Mouse (Mus musculus) CH12.LX (cell line): Measurements from ENCODE around the gene Prrt2. TPM values are rescaled to one million over a fixed set of nuclear protein-coding genes. Genes with fewer than 3 reads are reported as not detected.
A peak's percentile ranks its signal among the peaks of the same experiment; 100 is the strongest.

Experiments used
- DNase-seq: peaks from one replicate; pipeline ENCODE4 v3.0.0-alpha.2; 2013; ENCODE audit errors: extremely low read depth
- H3K27ac ChIP-seq: 2 replicates; pipeline ENCODE4 v1.5.1; 2012; ENCODE audit warnings: low read depth, mild to moderate bottlenecking, control low read depth, moderate library complexity; ENCODE audit not compliant: insufficient read depth
- H3K27me3 ChIP-seq: replicated peaks from 2 replicates; pipeline ENCODE3; 2012; ENCODE audit warnings: inconsistent platforms
- H3K36me3 ChIP-seq, 2 experiments: replicated peaks in 1 of 2; 2 replicates each; pipeline versions ENCODE3 to v1.6.1; 2012; ENCODE audit warnings: inconsistent platforms in 1 of 2, low read length in 1 of 2, mild to moderate bottlenecking in 1 of 2, mixed read lengths in 1 of 2, moderate library complexity in 1 of 2; ENCODE audit not compliant: control insufficient read depth in 1 of 2, insufficient read depth in 1 of 2
- H3K4me1 ChIP-seq, 2 experiments: 2 replicates each; pipeline ENCODE4 v1.6.1; 2012; ENCODE audit warnings: inconsistent platforms in 1 of 2, moderate library complexity in 1 of 2; ENCODE audit not compliant: insufficient read depth in 2 of 2, control insufficient read depth in 1 of 2
- H3K4me2 ChIP-seq: 2 replicates; pipeline ENCODE4 v1.6.1; 2012; ENCODE audit warnings: low read depth, mild to moderate bottlenecking, control low read depth; ENCODE audit not compliant: poor library complexity, insufficient read depth, severe bottlenecking
- H3K4me3 ChIP-seq, 3 experiments: fragments of 150-350 bp in 1 of 3; sonication (generic) in 1 of 3; replicated peaks in 1 of 3; 2 replicates each; pipeline versions ENCODE3 to v1.5.1; 2011 to 2012; ENCODE audit warnings: low read depth in 2 of 3, low read length in 2 of 3, mild to moderate bottlenecking in 2 of 3, moderate library complexity in 2 of 3, control low read depth in 1 of 3, improper control_type of control experiment in 1 of 3, inconsistent platforms in 1 of 3, mixed read lengths in 1 of 3; ENCODE audit not compliant: poor library complexity in 1 of 3
- H3K79me2 ChIP-seq: replicated peaks from 2 replicates; pipeline ENCODE4 v1.6.1; 2012; ENCODE audit warnings: mild to moderate bottlenecking, moderate library complexity; ENCODE audit not compliant: control insufficient read depth, poor library complexity, insufficient read depth, severe bottlenecking; ENCODE audit errors: extremely low read depth
- H3K9ac ChIP-seq: 2 replicates; pipeline ENCODE4 v1.6.1; 2012; ENCODE audit warnings: low read depth, mild to moderate bottlenecking, control low read depth, moderate library complexity; ENCODE audit not compliant: insufficient read depth
- H3K9me3 ChIP-seq: replicated peaks from 2 replicates; pipeline ENCODE3; 2012; ENCODE audit warnings: low read length, inconsistent platforms, mixed read lengths
- BHLHE40 ChIP-seq: IDR thresholded peaks from 2 replicates; pipeline ENCODE4 v1.6.1; 2011; ENCODE audit warnings: mild to moderate bottlenecking, low read depth, low read length, improper control_type of control experiment
- CHD2 ChIP-seq: IDR thresholded peaks from 2 replicates; pipeline ENCODE4 v1.6.1; 2011; ENCODE audit warnings: low read length, improper control_type of control experiment
- CTCF ChIP-seq, 2 experiments: IDR thresholded peaks in 1 of 2; conservative IDR thresholded peaks in 1 of 2; 2 replicates each; pipeline ENCODE4 v1.5.1; 2011 to 2012; ENCODE audit warnings: low read depth in 2 of 2, low read length in 2 of 2, improper control_type of control experiment in 1 of 2, inconsistent platforms in 1 of 2, mild to moderate bottlenecking in 1 of 2, moderate library complexity in 1 of 2
- ELF1 ChIP-seq: IDR thresholded peaks from 2 replicates; pipeline ENCODE4 v1.6.1; 2014; ENCODE audit warnings: low read depth, mild to moderate bottlenecking, inconsistent platforms, low read length, improper control_type of control experiment
- EP300 ChIP-seq: IDR thresholded peaks from 2 replicates; pipeline ENCODE4 v1.6.1; 2011; ENCODE audit warnings: low read length, improper control_type of control experiment
- IRF4 ChIP-seq: IDR thresholded peaks from 2 replicates; pipeline ENCODE4 v1.6.1; 2014; ENCODE audit warnings: low read depth, mild to moderate bottlenecking, inconsistent platforms, low read length, improper control_type of control experiment
- KAT2A ChIP-seq: IDR thresholded peaks from 2 replicates; pipeline ENCODE4 v1.6.1; 2012; ENCODE audit warnings: low read length, improper control_type of control experiment, inconsistent platforms; ENCODE audit not compliant: insufficient replicate concordance
- MAX ChIP-seq: IDR thresholded peaks from 2 replicates; pipeline ENCODE4 v1.6.1; 2011; ENCODE audit warnings: low read length, improper control_type of control experiment
- MAZ ChIP-seq: IDR thresholded peaks from 2 replicates; pipeline ENCODE4 v1.6.1; 2012; ENCODE audit warnings: low read depth, mild to moderate bottlenecking, inconsistent platforms, low read length, improper control_type of control experiment, moderate library complexity
- MXI1 ChIP-seq: IDR thresholded peaks from 2 replicates; pipeline ENCODE4 v1.6.1; 2011; ENCODE audit warnings: mild to moderate bottlenecking, low read depth, low read length, improper control_type of control experiment
- MYC ChIP-seq: IDR thresholded peaks from 2 replicates; pipeline ENCODE4 v1.6.1; 2011; ENCODE audit warnings: low read depth, mild to moderate bottlenecking, improper control_type of control experiment, low read length
- NELFE ChIP-seq: IDR thresholded peaks from 2 replicates; pipeline ENCODE4 v1.6.1; 2011; ENCODE audit warnings: low read depth, low read length, improper control_type of control experiment
- NRF1 ChIP-seq: IDR thresholded peaks from 2 replicates; pipeline ENCODE4 v1.6.1; 2014; ENCODE audit warnings: low read depth, mild to moderate bottlenecking, inconsistent platforms, low read length, improper control_type of control experiment, moderate library complexity
- PAX5 ChIP-seq: IDR thresholded peaks from 2 replicates; pipeline ENCODE4 v1.6.1; 2012; ENCODE audit warnings: low read length, inconsistent platforms, mixed read lengths
- POLR2A ChIP-seq: IDR thresholded peaks from 2 replicates; pipeline ENCODE4 v1.6.1; 2011; ENCODE audit warnings: low read depth, mild to moderate bottlenecking, improper control_type of control experiment, low read length
- RAD21 ChIP-seq: IDR thresholded peaks from 2 replicates; pipeline ENCODE4 v1.6.1; 2011; ENCODE audit warnings: low read depth, mild to moderate bottlenecking, low read length, improper control_type of control experiment, moderate library complexity
- SIN3A ChIP-seq: IDR thresholded peaks from 2 replicates; pipeline ENCODE4 v1.6.1; 2012; ENCODE audit warnings: low read length, improper control_type of control experiment, inconsistent platforms
- SMC3 ChIP-seq: IDR thresholded peaks from 2 replicates; pipeline ENCODE4 v1.6.1; 2011; ENCODE audit warnings: low read depth, low read length, improper control_type of control experiment
- TBP ChIP-seq: conservative IDR thresholded peaks from 2 replicates; pipeline ENCODE4 v1.6.1; 2011; ENCODE audit warnings: low read depth, low read length, improper control_type of control experiment
- TCF12 ChIP-seq: IDR thresholded peaks from 2 replicates; pipeline ENCODE4 v1.6.1; 2014; ENCODE audit warnings: low read depth, mild to moderate bottlenecking, inconsistent platforms, low read length, improper control_type of control experiment
- UBTF ChIP-seq: IDR thresholded peaks from 2 replicates; pipeline ENCODE4 v1.6.1; 2012; ENCODE audit warnings: low read depth, mild to moderate bottlenecking, inconsistent platforms, low read length, improper control_type of control experiment, moderate library complexity
- USF2 ChIP-seq: conservative IDR thresholded peaks from 2 replicates; pipeline ENCODE4 v1.6.1; 2011; ENCODE audit warnings: low read depth, low read length, improper control_type of control experiment
- ZC3H11A ChIP-seq: IDR thresholded peaks from 2 replicates; pipeline ENCODE4 v1.6.1; 2012; ENCODE audit warnings: low read depth, mild to moderate bottlenecking, inconsistent platforms, low read length, improper control_type of control experiment
- ZKSCAN1 ChIP-seq: IDR thresholded peaks from 2 replicates; pipeline ENCODE4 v1.6.1; 2012; ENCODE audit warnings: low read depth, inconsistent platforms, low read length, improper control_type of control experiment, borderline replicate concordance
- ZMIZ1 ChIP-seq: IDR thresholded peaks from 2 replicates; pipeline ENCODE4 v1.6.1; 2012; ENCODE audit warnings: low read depth, mild to moderate bottlenecking, inconsistent platforms, low read length, improper control_type of control experiment
- dilution Hi-C: fragments of 300-500 bp; cut with MboI; formaldehyde crosslinking; loops from 2 replicates; pipeline ENCODE4 v1.14.3; 2020; ENCODE audit warnings: low sequenced_read_pairs; ENCODE audit not compliant: extremely low pct_unique_long_range_greater_than_20kb, extremely low pct_ligation_motif_present
- in situ Hi-C: fragments of 300-500 bp; cut with MboI; formaldehyde crosslinking; loops from 3 replicates; pipeline ENCODE4 v1.14.3; 2019; ENCODE audit warnings: low sequenced_read_pairs, low pct_ligation_motif_present, low pct_unique_long_range_greater_than_20kb, mixed read lengths
- polyA plus RNA-seq: library from polyadenylated mRNA; unstranded; fragments of >175 nt; gene quantifications from 2 replicates; pipeline ENCODE4 v1.2.1, GENCODE M21; 2012; ENCODE audit warnings: low read depth; ENCODE audit not compliant: insufficient read length
- total RNA-seq, 2 experiments: library from RNA; depleted of rRNA; stranded (reverse); fragments of 300-350 nt in 1 of 2; fragments of >200 nt in 1 of 2; gene quantifications; 2 replicates each; pipeline ENCODE4 v1.2.3; 2012 to 2014

Prrt2 gene
- total and polyA plus RNA-seq, 3 experiments, result 1.2 TPM; not detected in 2

DNA sequence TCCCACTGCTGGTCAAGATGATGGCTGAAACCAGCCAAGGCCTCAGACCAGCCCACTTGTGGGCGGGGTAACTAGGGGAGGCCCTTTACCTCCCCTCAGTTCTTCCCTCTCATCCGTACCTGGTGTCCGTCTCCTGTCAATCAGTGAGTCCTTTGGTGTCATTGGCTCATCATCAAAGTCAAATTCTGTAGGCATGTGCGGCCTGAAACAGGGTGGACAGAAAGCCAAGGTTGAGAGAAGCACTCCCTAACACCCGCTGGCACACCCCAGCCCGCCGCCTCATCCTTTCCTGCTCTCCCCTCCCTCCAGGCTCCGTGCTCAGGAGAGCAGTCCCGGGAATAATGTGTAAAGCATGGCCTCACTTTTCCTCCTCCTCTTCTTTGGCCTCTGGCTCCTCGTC is 4.9 kb downstream of the Prrt2 start:
- peak overlapping the region; percentile 80 for H3K27ac ChIP-seq
- peak; percentile 89 for DNase-seq
- dilution Hi-C loops, result no loop called here
- peak overlapping the region; percentile 65 to 92 (median 89) for H3K4me3 ChIP-seq
- TF ChIP-seq POLR2A (peak; percentile 79), ZMIZ1 (0 out of 2 replicates have a peak, but pooled peaks have one; percentile 20), CHD2 (no peak), TBP (peak; percentile 80), MXI1 (peak; percentile 71), NELFE (peak; percentile 73), MAX (peak; percentile 72), ELF1 (peak; percentile 50; the same call in 1 of the 2 replicates), BHLHE40 (peak; percentile 60; the same call in 1 of the 2 replicates), MAZ (0 out of 2 replicates have a peak, but pooled peaks have one; percentile 58), TCF12 (peak; percentile 63), PAX5 (no peak), NRF1 (peak; percentile 52; the same call in 1 of the 2 replicates), MYC (peak; percentile 83), KAT2A (no peak), ZC3H11A (no peak), SIN3A (peak; percentile 64; the same call in 1 of the 2 replicates)
- no peaks in the 10 kb centered on the region for H3K27me3 ChIP-seq
- peak overlapping the region; percentile 91 for H3K9ac ChIP-seq
- in situ Hi-C loops, result loop anchor here (5.0 to 10.0 kb wide), 2 partner anchors 54 to 311 kb away; partner anchors contain the start of gene Coro1a
- H3K4me2 ChIP-seq, result peak overlapping the region; percentile 77
- H3K9me3 ChIP-seq, result no peaks in the 10 kb centered on the region
- H3K4me1 ChIP-seq, result peaks cover 22 to 70% of the 10 kb centered on the region in 2 experiments; a peak in 3 of 4 replicates
- peaks cover 14% of the 10 kb centered on the region for H3K79me2 ChIP-seq
- peaks cover 6 to 50% of the 10 kb centered on the region in 2 experiments for H3K36me3 ChIP-seq

- Histone ChIP-seq H3K36me3 (peaks cover 6 to 50% of the 10 kb centered on the region in 2 experiments), H3K4me2 (peak overlapping the region; percentile 77), H3K9ac (peak overlapping the region; percentile 52; the same call in 1 of the 2 replicates), H3K4me3 (peak overlapping the region in 1 of 3 experiments; percentile 25), H3K79me2 (peaks cover 14% of the 10 kb centered on the region), H3K27me3 (no peaks in the 10 kb centered on the region), H3K4me1 (peaks cover 22 to 72% of the 10 kb centered on the region in 2 experiments; a peak in 3 of 4 replicates), H3K27ac (peak overlapping the region; percentile 2; the same call in 1 of the 2 replicates), H3K9me3 (no peaks in the 10 kb centered on the region)
- dilution Hi-C loops (no loop called here), in situ Hi-C loops (loop anchor here (5.0 to 10.0 kb wide), 2 partner anchors 53 to 310 kb away; partner anchors contain the start of gene Coro1a)
- no peak for TF ChIP-seq NRF1
- no peak for TF ChIP-seq CTCF (conservative IDR thresholded peaks at IDR 0.05 in 1 of 2, IDR thresholded peaks at IDR 0.05 in 1 of 2; ENCODE audit: low read depth in 2 of 2, low read length in 2 of 2)
- no peak for TF ChIP-seq ZC3H11A
- no peak for TF ChIP-seq EP300
- TF ChIP-seq RAD21, result no peak
- TF ChIP-seq TCF12, result no peak
- TF ChIP-seq NELFE, result no peak
- TF ChIP-seq IRF4, result no peak
- no peak for TF ChIP-seq SIN3A
- TF ChIP-seq USF2, result no peak
- no peak for TF ChIP-seq ZKSCAN1
- TF ChIP-seq UBTF, result no peak
- TF ChIP-seq SMC3, result no peak
- no peak for DNase-seq
These were observed 6.0 kb downstream of the Prrt2 start for GRCm38 (mm10) chr7:127014993-127015392.
